Mouse (Mus musculus): Measurements from ENCODE around the gene Hddc2. TPM values are rescaled to one million over a fixed set of nuclear protein-coding genes. Genes with fewer than 3 reads are reported as not detected.

The Hddc2 gene
- polyA plus RNA-seq, 1 experiment from 2014 or later = 64.7 TPM

DNA sequence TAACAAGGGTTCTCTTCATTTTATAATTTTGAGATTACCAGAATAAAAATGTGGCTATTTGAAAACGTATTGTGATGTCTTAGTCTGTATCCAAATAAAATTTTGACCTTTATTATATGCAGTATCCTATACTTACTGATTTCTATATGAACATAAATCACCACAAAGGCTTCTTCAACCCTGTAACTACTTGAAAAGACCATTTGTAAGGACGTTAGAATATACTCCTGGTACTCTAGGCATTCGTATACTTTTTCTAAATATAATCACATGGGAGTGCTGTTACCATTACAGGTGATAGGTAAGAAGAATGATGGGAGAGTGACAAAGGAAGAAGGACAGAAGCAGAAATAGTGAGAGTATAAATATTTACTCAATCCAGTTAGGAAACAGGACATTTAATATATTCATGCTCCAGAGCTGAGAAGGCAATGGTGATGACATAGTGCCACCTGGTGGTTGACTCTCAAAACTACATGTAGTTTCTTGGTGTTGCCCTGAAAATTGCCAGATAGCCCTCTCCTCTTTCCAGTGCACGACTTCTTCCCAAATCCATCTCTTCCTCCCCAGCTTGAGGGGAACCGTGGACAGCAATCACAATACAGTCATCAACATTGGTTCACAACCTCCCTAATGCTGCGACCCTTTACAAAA lies 14.1 kb upstream of the Hddc2 start:
- 43% methylated on average over 6 of the region's 6 CpGs for WGBS
- H3K27me3 ChIP-seq (replicated peaks; ENCODE audit: control insufficient read depth, insufficient read depth, low read length) = no peaks in the 10 kb centered on the region
- H3K27ac ChIP-seq (ENCODE audit: low read depth, low read length) = no peak overlapping the region
- DNase-seq (ENCODE audit: low spot score) = peak; percentile 84
- H3K4me3 ChIP-seq (ENCODE audit: low read depth, low read length) = no peak overlapping the region
- no peak overlapping the region for H3K9ac ChIP-seq (ENCODE audit: low read length)
- peaks cover 8% of the 10 kb centered on the region for H3K4me1 ChIP-seq (ENCODE audit: control insufficient read depth, insufficient read depth, low read length)
- no peaks in the 10 kb centered on the region for H3K36me3 ChIP-seq (ENCODE audit: control insufficient read depth, insufficient read depth, low read length)
- H3K9me3 ChIP-seq (replicated peaks; ENCODE audit: control insufficient read depth, low read length) = no peaks in the 10 kb centered on the region
- H3K4me2 ChIP-seq (ENCODE audit: low read length) = no peak overlapping the region
- ATAC-seq = peak; percentile 79

DNA sequence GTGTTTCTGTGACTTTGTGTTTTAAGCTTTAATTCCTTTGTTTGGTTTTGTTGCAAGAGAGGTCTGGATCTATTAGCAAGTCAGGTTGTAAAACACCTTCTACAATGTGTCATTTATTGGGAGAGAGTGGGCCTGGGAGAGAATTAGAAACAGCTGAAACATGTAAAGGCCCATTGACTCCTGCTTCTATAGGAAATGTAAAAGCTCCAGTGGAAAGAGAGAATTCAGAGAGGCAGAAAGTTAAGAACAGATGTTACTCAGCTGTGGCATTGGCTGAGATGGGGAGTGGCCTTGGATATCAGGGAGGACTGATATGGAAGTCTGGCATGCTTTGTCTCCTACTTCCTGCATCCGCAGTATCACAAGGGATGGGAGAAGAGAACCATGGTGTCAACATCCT lies 12.9 kb upstream of the Hddc2 start:
- H3K27ac ChIP-seq (ENCODE audit: low read depth, low read length) = no peak overlapping the region
- H3K27me3 ChIP-seq (replicated peaks; ENCODE audit: control insufficient read depth, insufficient read depth, low read length) = no peaks in the 10 kb centered on the region
- H3K9me3 ChIP-seq (replicated peaks; ENCODE audit: control insufficient read depth, low read length) = no peaks in the 10 kb centered on the region
- 93% methylated on average over 1 of the region's 1 CpGs for WGBS
- H3K4me2 ChIP-seq (ENCODE audit: low read length) = no peak overlapping the region
- ATAC-seq (no peak), DNase-seq (ENCODE audit: low spot score) (no peak)
- H3K9ac ChIP-seq (ENCODE audit: low read length) = no peak overlapping the region
- no peaks in the 10 kb centered on the region for H3K36me3 ChIP-seq (ENCODE audit: control insufficient read depth, insufficient read depth, low read length)
- H3K4me1 ChIP-seq (ENCODE audit: control insufficient read depth, insufficient read depth, low read length) = peaks cover 7% of the 10 kb centered on the region
- no peak overlapping the region for H3K4me3 ChIP-seq (ENCODE audit: low read depth, low read length)

DNA sequence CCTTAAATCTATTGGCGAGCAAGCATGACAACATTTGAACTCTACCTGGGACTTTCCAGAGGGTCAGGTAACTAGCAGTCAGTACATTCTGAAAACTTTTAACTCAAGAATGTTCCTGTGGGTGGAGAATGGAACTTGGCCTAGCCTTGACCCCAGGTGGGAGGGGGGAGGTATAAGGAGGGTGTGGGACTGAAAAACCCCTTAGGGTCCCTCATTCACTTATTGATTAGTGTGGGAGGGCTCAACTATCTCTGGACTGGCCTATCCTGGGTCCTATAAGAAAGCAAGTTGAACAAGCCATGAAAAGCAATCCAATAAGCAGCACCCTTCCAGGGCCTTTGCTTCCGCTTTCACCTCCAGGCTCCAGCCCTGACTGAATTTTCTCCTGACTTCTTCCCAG lies 9.7 kb upstream of the Hddc2 start:
- Histone ChIP-seq H3K36me3 (ENCODE audit: control insufficient read depth, insufficient read depth, low read length) (no peaks in the 10 kb centered on the region), H3K9me3 (replicated peaks; ENCODE audit: control insufficient read depth, low read length) (no peaks in the 10 kb centered on the region), H3K27ac (ENCODE audit: low read depth, low read length) (no peak overlapping the region), H3K4me2 (ENCODE audit: low read length) (no peak overlapping the region), H3K4me1 (ENCODE audit: control insufficient read depth, insufficient read depth, low read length) (no peaks in the 10 kb centered on the region), H3K9ac (ENCODE audit: low read length) (no peak overlapping the region), H3K4me3 (ENCODE audit: low read depth, low read length) (no peak overlapping the region), H3K27me3 (replicated peaks; ENCODE audit: control insufficient read depth, insufficient read depth, low read length) (no peaks in the 10 kb centered on the region)
- no peak for ATAC-seq
- 92% methylated on average over 2 of the region's 2 CpGs for WGBS
- no peak for DNase-seq (ENCODE audit: low spot score)

DNA sequence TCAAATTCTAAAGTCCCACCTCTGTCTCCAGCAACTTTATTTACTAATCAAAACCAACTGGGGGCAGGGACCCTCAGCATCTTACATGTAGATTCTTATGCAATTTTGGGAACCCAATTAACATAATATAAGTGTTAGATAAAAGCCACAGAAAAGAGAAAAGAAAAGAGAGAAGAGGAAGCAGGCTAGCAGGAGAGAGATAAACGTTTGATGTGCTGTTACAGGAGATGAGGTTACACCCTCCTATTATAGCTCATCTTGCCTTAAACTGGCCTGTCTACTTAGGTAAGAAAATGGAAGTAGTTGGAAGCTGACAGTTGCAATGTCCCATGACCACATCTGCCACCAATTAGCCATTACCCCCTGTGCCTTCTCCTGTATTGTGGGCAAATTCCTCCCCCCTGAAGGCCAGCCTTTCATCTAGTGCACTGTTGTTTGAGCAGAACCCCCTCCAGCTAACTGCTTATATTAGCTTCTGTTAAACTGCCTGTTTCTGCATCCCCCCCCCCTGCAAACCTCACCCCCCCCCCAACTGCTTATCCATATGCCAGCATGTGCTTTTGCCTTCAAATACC lies 6.1 kb upstream of the Hddc2 start:
- ATAC-seq (no peak), DNase-seq (ENCODE audit: low spot score) (no peak)
- Histone ChIP-seq H3K9ac (ENCODE audit: low read length) (no peak overlapping the region), H3K4me3 (ENCODE audit: low read depth, low read length) (no peak overlapping the region), H3K36me3 (ENCODE audit: control insufficient read depth, insufficient read depth, low read length) (no peaks in the 10 kb centered on the region), H3K27ac (ENCODE audit: low read depth, low read length) (no peak overlapping the region), H3K9me3 (replicated peaks; ENCODE audit: control insufficient read depth, low read length) (no peaks in the 10 kb centered on the region), H3K4me2 (ENCODE audit: low read length) (no peak overlapping the region), H3K27me3 (replicated peaks; ENCODE audit: control insufficient read depth, insufficient read depth, low read length) (no peaks in the 10 kb centered on the region), H3K4me1 (ENCODE audit: control insufficient read depth, insufficient read depth, low read length) (no peaks in the 10 kb centered on the region)
- WGBS = 20% methylated on average over 1 of the region's 1 CpGs

DNA sequence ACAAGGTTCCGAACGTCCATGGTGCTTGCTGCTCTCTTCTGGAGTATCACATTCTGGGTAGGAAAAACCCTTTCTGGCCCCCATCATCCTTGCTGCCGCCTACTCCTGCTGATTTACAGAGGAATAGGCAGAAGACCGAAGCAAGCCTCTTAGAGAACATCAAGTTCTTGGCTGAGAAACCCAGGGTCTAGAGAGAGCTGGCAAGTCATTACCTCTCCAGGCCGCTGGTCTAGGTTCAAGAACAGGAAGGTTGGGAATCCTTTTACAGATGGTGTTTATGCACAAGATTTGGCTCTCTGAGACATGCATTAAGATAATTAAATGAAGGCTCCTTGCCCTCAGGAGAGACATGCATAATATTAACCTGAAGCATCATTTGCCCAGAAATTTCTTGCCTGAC lies 5.3 kb downstream of the Hddc2 start:
- H3K9ac ChIP-seq (ENCODE audit: low read length) = no peak overlapping the region
- H3K9me3 ChIP-seq (replicated peaks; ENCODE audit: control insufficient read depth, low read length) = no peaks in the 10 kb centered on the region
- ATAC-seq (no peak), DNase-seq (ENCODE audit: low spot score) (no peak)
- 0 out of 2 replicates have a peak, but pooled peaks cover 3% of the 10 kb centered on the region for H3K4me1 ChIP-seq (ENCODE audit: control insufficient read depth, insufficient read depth, low read length)
- WGBS = 89% methylated on average over 5 of the region's 5 CpGs
- H3K4me3 ChIP-seq (ENCODE audit: low read depth, low read length) = no peak overlapping the region
- H3K27ac ChIP-seq (ENCODE audit: low read depth, low read length) = no peak overlapping the region
- peaks cover 9% of the 10 kb centered on the region for H3K36me3 ChIP-seq (ENCODE audit: control insufficient read depth, insufficient read depth, low read length)
- no peak overlapping the region for H3K4me2 ChIP-seq (ENCODE audit: low read length)
- no peaks in the 10 kb centered on the region for H3K27me3 ChIP-seq (replicated peaks; ENCODE audit: control insufficient read depth, insufficient read depth, low read length)

DNA sequence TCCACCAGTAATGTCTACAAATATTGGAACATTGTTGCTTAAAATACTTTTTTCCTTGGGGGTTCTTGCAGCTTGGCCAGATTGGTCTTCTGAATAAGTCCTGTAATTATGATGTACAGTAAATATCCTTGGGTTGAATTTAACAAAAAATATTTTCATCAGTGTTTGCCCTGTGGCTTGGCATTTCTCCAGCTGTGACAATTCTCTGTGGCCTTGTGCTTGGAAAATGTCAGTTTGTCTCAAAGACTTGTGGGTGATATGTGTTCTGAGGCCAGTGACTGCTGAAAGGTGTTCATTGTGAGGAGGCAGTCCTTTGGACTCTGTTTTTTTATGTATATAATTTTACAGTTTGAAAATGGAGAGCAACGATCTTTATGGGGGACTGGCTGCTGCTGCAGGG lies 16.3 kb downstream of the Hddc2 start:
- no peak overlapping the region for H3K9ac ChIP-seq (ENCODE audit: low read length)
- H3K36me3 ChIP-seq (ENCODE audit: control insufficient read depth, insufficient read depth, low read length) = peaks cover 20% of the 10 kb centered on the region; the same call in 1 of the 2 replicates
- H3K4me3 ChIP-seq (ENCODE audit: low read depth, low read length) = no peak overlapping the region
- no peaks in the 10 kb centered on the region for H3K4me1 ChIP-seq (ENCODE audit: control insufficient read depth, insufficient read depth, low read length)
- H3K4me2 ChIP-seq (ENCODE audit: low read length) = no peak overlapping the region
- DNase-seq (ENCODE audit: low spot score) = no peak
- ATAC-seq = no peak
- H3K27ac ChIP-seq (ENCODE audit: low read depth, low read length) = no peak overlapping the region
- H3K9me3 ChIP-seq (replicated peaks; ENCODE audit: control insufficient read depth, low read length) = no peaks in the 10 kb centered on the region
- H3K27me3 ChIP-seq (replicated peaks; ENCODE audit: control insufficient read depth, insufficient read depth, low read length) = no peaks in the 10 kb centered on the region
- WGBS = 90% methylated on average over 1 of the region's 1 CpGs

DNA sequence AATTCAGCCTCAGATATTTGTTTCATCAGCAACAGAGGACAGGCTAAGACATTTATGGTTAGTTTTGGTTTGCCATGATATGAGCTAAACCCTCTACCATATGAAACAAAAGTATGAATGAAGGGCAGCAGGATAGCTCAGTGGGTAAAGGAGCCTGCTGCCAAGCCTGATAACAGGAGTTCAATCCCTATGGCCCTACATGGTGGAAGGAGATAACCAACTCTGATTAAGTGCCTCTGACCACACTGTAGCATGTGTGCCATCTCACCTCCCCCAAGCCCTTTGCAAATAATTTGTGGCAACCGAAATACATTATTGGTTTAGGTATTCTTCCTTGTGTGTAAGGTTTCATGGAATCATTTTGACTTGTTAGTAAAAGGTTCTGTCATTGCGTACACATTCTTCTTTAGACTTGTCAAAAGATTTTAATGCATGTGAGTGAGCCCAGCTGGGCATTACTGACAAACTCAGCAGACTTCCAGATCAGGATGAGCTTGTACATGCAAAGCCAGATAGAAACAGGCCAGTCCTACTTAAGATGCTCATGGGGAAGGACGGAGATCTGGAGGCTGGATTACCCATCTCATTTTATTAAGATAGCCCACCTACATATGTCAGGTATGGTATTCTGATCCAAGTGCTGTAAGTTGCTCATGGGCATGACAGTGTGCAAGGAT lies 17.2 kb downstream of the Hddc2 start:
- WGBS = 93% methylated on average over 3 of the region's 3 CpGs
- DNase-seq (ENCODE audit: low spot score) (no peak), ATAC-seq (no peak)
- Histone ChIP-seq H3K9ac (ENCODE audit: low read length) (no peak overlapping the region), H3K4me1 (ENCODE audit: control insufficient read depth, insufficient read depth, low read length) (no peaks in the 10 kb centered on the region), H3K9me3 (replicated peaks; ENCODE audit: control insufficient read depth, low read length) (no peaks in the 10 kb centered on the region), H3K4me2 (ENCODE audit: low read length) (no peak overlapping the region), H3K27ac (ENCODE audit: low read depth, low read length) (no peak overlapping the region), H3K36me3 (ENCODE audit: control insufficient read depth, insufficient read depth, low read length) (peaks cover 20% of the 10 kb centered on the region; the same call in 1 of the 2 replicates), H3K4me3 (ENCODE audit: low read depth, low read length) (no peak overlapping the region), H3K27me3 (replicated peaks; ENCODE audit: control insufficient read depth, insufficient read depth, low read length) (no peaks in the 10 kb centered on the region)

DNA sequence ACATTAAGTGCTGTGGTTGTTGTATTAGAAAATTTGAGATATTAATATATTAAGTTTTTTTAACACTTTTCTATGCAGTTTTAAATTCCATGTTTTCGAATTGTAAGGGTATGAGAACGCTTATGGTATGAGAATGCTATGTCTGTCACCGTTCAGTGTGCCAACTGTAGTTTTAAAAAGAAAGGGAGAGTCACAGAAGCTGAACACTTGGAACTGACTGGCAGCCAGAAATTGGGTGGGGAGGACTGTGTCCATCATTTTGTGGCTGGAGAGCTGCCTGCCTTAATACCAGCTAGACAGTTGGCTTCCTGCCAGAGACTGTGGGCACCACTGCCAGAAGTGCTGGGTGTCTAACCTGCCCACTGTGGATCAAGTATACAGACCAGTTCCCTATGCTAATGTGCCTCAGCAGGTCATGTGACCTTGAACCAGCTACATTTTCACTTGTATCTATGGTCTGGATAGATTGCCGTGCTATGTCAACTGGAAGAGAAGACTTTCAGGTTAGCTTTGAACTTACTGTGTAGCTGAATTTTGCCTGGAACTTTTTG lies 18.1 kb downstream of the Hddc2 start:
- peak; percentile 82 for ATAC-seq
- Histone ChIP-seq H3K9ac (ENCODE audit: low read length) (no peak overlapping the region), H3K27ac (ENCODE audit: low read depth, low read length) (no peak overlapping the region), H3K36me3 (ENCODE audit: control insufficient read depth, insufficient read depth, low read length) (peaks cover 15% of the 10 kb centered on the region; the same call in 1 of the 2 replicates), H3K27me3 (replicated peaks; ENCODE audit: control insufficient read depth, insufficient read depth, low read length) (no peaks in the 10 kb centered on the region), H3K9me3 (replicated peaks; ENCODE audit: control insufficient read depth, low read length) (no peaks in the 10 kb centered on the region), H3K4me1 (ENCODE audit: control insufficient read depth, insufficient read depth, low read length) (no peaks in the 10 kb centered on the region), H3K4me3 (ENCODE audit: low read depth, low read length) (no peak overlapping the region), H3K4me2 (ENCODE audit: low read length) (no peak overlapping the region)
- 78% methylated on average over 4 of the region's 4 CpGs for WGBS
- DNase-seq (ENCODE audit: low spot score) = peak; percentile 62

DNA sequence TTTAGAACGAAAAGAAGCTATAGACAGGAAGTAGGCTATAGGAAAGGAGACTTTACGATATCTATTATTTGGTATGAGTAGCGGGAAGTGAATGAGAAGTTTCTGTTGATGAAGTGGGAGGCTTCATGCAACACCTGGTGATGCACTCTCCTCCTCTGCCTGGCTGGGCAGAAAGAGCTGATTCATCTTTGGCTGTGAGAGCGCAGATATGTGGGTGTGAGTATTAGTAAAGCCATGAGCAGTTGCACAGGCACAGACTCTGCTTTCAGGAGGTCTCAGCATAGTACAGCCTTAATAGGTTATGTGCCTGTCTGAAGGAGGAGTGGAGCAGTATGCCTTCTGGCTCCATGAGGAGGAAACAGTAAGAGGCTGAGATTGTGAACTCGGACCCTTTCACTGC lies 23.2 kb downstream of the Hddc2 start:
- no peak for ATAC-seq

More for the DNA sequence above, 23.2 kb downstream of the Hddc2 start:
- Histone ChIP-seq H3K27ac (ENCODE audit: low read depth, low read length) (no peak overlapping the region), H3K9me3 (replicated peaks; ENCODE audit: control insufficient read depth, low read length) (no peaks in the 10 kb centered on the region), H3K36me3 (ENCODE audit: control insufficient read depth, insufficient read depth, low read length) (no peaks in the 10 kb centered on the region), H3K4me3 (ENCODE audit: low read depth, low read length) (no peak overlapping the region), H3K9ac (ENCODE audit: low read length) (no peak overlapping the region), H3K4me2 (ENCODE audit: low read length) (no peak overlapping the region), H3K27me3 (replicated peaks; ENCODE audit: control insufficient read depth, insufficient read depth, low read length) (no peaks in the 10 kb centered on the region), H3K4me1 (ENCODE audit: control insufficient read depth, insufficient read depth, low read length) (no peaks in the 10 kb centered on the region)
- 93% methylated on average over 5 of the region's 5 CpGs for WGBS
- no peak for DNase-seq (ENCODE audit: low spot score)
